Mouse (Mus musculus) myocyte (in vitro differentiated cells): ENCODE measurements around the gene H2-Oa.

Experiments used
- E2F4 ChIP-seq: IDR thresholded peaks from one replicate; pipeline ENCODE4 v1.6.1; 2011; ENCODE audit warnings: mild to moderate bottlenecking, control low read depth, moderate library complexity; ENCODE audit not compliant: insufficient read depth
- TCF12 ChIP-seq: IDR thresholded peaks from one replicate; pipeline ENCODE4 v1.6.1; 2011; ENCODE audit warnings: mild to moderate bottlenecking, control low read depth; ENCODE audit not compliant: poor library complexity, insufficient read depth, severe bottlenecking
- USF1 ChIP-seq: IDR thresholded peaks from one replicate; pipeline ENCODE4 v1.6.1; 2011; ENCODE audit warnings: low read depth, mild to moderate bottlenecking, control low read depth, moderate library complexity

DNA sequence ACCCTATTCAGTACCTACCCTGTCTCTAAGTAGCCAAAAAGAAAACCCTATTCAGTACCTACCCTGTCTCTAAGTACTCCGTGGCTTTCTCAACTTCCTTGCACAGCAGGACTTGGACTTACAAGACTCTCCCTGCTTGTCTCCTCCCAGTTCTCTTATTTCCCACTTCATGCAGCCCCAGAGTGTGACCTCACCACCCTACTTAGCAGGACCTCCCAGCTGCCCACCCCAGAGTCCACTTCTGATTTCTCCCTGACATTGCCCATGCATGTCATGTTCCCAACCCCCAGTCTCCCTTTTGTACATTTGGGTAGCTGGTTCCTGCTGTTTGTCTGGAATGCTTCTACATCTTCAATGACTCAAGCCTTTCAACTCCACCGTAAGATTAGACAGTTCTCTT is 31.4 kb downstream of the H2-Oa start:
- TF ChIP-seq USF1: no peak
- TF ChIP-seq TCF12: no peak
- TF ChIP-seq E2F4: no peak
